Mouse (Mus musculus) WW6 (cell line): ENCODE results near the gene Pygo2.

Experiments
- DNase-seq: peaks from one replicate; pipeline ENCODE4 v3.0.0-alpha.2; 2013; ENCODE audit warnings: low read depth, low spot score

The Pygo2 gene

DNA sequence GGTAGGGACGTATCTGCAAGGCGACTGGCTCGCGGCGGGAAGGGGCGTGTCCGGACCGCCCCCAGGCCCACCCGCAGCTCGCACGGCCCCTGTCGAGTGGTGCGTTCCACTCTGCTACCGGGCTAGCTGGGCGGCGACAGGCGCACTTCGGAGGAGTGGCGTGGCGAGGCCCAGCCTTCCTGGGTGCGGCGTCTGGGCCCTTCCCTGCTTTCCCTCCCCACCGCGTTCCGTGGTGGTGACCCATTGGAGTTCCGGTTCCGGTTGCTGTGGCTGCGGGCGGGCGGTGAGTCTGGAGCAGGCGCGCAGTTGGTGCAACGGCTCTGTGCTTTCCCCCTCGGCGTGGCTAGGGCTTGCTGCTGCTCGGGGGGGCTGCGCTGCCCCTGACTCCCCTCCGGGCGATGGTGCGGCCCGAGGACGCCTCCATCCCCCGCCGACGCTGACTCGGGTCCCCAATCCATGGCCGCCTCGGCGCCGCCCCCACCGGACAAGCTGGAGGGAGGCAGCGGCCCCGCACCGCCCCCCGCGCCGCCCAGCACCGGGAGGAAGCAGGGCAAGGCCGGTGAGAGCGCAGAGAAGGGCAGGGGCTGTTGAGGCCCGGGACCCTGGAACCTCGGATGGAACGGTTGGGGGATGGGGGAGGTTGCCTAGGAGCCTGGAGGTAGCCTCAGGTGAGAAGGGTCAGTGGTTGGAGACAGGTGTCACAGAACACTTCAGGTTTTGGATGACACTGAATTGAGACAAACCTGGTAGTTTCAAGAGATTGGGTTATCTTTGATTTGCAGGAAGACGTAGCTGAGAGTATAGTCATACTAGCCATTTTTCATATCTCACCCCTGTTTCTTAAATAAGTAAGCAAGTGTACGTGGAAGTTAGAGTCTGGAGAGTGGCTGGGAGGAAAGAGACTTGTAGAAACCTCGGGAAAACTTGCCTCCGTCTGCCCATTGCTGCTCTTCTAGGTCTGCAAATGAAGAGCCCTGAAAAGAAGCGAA is at the start of gene Pygo2:
TSS of gene Pygo2 (plus strand) at position 44 of the 989 bp plus-strand sequence.
- peak; percentile 92 for DNase-seq

DNA sequence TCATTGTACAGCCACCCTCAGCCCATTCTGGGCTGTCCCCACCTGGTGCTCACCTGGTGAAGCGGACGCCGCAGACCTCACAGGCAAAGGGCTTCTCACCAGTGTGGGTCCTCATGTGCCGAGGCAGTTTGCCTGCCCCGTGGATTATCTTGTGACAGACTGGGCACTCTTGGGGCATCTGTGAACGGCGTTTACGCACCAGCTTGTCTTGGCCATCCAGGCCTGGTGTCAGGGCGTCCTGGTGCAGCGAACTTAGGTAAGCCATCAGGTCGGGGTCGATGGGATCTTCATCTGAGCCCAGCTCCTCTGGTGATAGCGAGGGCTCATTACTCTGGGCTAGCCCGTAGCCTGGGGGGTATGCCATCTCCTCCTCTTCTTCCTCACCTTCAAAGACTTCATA is 49.7 kb upstream of the Pygo2 start:
- no peak for DNase-seq

DNA sequence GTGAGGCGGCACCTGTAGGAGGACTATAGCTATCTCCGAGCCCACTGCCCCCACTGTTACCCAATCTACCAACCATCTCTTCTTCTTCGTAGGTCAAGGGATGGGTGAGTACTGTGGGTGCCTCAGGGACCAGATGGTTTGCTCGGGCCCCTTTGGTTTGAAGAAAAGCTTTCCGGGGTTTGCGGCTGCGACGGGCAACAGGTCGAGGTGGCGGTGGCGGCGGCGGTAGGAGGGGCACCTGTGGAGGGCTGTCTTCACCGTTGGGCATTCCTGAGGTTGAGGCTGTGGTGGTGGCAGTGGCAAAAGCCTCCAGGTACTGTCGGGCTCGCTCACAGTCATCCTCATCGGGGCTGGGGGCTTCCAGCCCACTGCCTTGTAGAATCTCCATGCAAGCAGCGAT is 49.3 kb upstream of the Pygo2 start:
- no peak for DNase-seq

DNA sequence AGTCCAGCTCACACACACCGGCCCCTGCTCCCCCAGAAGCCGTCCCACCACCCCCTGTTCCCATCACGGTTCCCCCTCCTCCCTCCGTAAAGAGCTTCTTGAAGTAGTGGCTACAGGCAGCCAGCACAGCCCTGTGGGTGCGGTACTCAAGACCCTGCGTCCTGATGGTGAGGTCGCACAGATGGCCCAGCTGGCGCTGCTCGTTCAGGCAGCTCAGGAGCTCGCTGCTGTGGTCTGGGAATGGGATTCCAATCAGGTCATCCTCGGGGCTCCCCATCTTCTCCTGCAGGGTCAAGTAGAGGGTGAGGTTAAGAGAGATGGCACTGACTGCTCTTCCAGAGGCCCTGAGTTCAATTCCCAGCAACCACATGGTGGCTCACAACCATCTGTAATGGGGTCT is 48.8 kb upstream of the Pygo2 start:
- no peak for DNase-seq

DNA sequence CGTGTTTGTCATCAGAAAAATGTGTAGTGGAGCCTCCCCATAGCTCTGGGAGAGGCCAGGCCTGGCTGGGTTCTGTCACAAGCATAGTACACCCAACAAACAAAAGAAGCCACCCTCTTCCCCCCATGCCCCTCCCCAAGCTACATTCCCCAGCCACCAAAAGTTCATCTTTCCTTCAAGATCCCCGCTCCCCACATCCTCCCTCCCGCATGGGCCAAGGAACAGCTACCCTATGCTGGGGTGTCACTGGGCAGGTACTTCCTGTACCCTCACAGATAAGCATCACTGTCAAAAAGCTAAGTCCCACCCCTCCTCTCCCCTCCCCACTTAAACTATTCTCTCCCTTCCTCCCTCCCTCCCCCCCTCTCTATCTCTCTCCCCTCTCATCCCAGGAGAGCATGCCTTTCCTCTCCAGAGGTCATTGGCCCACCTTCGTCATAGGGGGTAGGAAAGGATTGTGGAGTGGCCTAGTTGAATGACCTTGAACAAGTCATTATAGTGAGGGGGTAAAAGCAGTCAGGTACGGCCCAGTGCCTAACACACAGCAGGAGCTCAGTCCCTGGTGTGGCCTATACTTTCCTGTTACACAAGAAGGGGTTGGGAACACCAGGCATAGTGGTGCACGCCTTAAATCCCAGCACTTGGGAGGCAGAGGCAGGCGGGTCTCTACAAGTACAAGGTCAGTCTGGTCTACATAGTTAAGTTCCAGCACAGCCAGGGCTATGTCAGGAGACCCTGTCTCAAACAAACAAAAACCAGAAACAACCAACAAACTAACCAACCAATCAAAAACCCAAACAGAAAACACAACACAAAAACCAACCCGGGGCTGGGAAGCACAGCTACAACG is 47.8 kb upstream of the Pygo2 start:
- DNase-seq: no peak

DNA sequence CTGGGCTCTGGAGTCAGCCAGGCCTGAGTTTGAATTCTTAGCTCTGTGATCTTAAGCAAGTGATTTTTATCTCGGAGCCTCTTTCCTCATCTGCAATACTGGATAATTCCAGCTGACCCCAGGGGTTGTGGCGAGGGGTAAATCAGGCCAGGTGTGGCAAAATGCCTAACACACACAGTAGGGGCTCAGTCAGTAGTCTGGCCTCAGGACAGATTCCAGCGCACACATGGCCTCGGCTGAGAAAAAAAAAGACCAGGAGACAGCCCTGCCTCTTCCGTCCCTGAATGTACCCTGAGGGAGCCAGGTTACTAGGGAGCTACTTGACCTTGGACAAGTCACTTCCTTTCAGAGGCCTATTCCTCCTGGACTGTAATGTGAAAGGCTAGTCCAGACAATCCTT is 47.1 kb upstream of the Pygo2 start:
- no peak for DNase-seq

DNA sequence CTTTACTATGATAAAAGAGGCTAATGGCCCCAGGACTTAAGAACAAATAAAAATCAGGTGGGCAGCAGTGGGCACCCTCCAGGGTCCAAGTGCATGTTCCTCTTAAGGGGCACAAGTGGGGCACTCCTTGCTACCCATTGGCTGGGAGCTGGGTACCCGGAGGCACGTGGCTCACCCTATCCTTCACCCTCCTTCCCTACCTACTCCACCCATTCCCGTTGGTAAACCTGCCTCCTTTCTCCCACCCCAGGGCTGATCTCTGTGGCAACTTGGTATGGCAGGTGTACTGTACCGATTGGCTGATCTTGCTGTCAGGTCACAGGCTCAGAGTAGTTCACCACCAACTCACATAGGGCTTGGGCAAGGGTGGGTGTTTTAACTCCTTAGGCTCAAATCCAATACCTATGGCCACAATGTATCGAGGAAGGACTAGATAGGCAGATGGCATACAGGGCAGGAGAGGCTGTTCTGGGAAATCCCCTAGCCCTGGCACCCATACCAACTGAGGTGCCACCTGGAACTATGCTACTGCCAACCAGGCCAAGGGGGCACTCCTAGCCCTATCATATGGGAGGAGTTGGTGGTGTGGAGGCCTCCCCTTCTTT is 46.3 kb upstream of the Pygo2 start:
- no peak for DNase-seq

DNA sequence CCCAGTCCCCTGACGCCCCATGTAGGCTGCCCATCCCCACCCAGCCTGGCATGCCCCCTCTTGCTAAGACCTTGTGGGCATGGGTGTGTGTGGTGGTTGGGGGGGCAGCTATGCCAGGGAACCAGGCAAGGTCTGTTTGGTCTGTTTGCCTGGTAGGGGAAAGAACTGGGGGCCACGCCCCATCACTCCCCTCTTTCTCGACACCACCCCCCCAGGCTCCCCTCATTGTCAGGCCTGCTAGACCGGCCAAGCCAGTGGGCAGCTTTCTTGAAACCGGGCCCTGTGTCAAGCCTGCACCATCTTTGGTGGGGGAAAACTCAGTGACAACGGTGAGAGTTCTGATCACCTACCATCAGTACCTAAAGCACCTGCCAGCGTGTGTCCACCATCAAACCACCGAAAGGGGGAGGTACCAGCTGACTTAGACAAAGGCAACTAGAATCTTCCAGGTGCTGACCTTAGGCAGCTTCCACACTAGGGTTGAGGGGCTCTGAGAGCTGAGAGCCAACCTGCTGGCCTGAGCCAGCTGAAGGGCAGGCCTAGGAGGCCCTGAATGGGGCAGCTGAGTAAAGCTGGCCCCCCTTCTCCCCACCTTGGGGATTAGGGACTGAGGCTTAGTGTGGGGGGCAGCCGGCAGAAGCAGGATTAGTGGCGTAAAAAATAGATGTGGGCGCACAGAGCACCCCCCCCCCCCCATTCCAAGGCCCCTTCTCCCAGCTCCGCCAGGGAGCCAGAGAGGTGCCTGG is 45.5 kb upstream of the Pygo2 start:
- DNase-seq: no peak

DNA sequence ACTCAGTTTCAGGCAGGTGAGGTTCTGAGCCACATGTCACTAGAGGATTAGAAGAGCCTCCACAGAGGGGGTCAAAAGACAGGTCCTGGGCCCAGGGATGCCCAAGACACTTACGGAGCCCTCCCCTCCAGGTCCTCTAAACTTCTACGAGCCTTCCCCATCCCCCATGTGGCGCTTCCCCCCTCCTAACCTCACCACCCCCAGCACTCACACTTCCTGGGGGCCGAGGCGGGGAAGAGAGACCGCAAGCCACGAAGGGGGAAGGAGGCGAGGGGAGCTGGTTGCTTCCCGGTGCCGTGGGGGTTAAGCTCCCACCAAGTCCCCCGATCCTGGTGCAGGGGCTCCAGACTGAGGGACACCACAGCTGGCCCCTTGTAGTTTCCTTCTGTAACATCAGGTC is 44.6 kb upstream of the Pygo2 start:
- DNase-seq: no peak

DNA sequence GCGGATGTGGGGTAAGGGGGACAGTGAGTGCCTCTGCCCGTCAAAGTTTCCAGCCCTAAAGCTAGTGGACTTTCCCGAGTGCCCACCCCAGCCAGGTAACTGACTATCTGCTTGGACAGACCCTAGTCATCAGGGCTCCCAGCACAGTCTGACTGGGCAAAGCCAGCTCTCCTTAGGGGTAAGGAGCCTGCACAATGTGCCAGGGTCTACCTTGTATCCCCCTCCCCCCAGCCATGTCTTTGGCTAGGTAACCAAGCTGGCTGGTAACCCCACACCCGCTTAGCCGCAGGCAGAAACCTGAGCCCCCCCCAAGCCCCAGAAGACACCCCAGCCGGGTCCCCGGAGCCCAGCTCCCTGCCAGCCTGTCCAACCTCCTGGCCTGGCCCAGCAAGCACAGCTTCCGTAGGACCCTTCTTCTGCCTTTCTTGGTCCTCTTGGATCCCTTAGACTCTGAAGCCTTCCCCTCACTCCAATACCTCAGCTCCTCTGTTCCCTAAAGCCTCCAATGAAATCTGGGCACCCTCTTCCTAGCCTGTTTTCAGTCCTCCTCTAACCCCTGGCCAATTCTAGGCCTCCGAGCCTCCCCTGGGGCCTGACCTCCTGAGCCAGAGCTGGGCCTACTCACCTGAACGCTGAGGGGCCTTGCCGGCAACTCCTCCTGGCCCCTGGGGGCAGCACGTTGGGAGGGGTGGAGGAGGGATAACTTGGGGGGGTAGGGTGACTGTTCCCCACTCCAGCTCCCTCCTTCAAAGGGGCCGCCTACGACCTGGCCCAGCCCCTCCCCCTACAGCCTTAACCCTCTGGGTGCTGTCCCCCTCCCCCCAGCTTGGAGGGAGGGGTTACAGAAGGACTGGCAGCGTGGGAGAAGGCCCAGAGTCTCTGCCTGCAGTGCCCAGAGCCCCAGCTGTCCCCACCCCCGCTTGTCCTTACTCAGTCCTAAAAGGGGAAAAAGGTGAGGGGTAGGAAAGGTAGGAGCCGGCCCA is 43.3 kb upstream of the Pygo2 start:
- no peak for DNase-seq

DNA sequence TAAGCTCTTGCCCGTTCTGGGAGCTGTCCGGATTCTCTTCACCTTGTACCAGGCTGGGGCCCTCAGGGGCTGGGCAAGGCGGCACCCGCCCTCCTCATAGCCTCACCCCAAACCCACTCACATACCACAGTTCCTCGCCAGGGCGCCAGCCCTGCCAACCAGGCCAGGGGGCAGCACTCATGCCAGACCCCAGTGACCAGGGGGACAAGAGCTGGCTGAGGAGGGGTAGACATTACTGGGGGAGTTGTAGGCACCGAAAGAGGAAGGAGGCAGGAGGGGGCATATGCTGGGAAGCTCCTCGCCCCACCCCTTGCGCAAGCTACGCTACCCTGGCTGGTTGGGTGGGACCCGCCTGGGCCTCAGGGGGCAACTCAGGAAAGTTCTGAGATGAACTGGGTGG is 42.4 kb upstream of the Pygo2 start:
- DNase-seq: no peak

DNA sequence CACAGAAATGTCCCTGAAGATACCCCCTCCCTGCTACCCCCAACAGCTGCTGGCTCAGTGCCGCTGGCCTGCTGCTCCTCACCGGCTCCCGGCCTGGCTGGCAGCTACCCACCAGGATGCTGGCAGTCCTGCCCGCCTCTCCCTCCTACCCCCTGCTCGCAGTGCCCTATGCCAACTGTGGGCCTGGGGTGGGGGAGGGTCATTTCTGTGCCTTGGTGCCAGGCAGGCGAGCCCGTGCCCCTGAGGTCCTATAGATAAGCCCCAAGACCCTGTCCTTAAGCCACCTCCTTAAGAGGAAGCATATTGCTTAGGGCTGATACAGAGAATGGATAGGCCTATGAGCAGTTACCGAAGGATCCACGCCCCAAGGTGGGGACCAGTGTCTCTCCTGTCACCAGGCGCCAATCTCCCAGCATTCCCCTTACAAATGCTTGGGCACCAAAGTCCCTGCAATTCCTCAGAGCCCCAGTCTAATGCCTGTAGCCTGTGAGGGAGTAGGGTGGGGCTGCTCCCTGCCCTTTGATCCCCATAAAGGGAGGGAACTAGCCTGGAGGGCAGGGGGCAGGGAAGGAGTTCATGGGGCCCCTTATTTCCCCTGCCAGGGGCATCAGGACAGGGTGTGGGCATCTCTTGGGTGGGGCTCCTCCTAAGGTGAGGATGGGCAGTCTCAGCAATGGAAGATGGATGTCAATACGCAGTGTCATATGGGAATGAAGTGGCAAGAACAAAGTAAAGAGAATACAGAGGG is 41.7 kb upstream of the Pygo2 start:
- DNase-seq: no peak

DNA sequence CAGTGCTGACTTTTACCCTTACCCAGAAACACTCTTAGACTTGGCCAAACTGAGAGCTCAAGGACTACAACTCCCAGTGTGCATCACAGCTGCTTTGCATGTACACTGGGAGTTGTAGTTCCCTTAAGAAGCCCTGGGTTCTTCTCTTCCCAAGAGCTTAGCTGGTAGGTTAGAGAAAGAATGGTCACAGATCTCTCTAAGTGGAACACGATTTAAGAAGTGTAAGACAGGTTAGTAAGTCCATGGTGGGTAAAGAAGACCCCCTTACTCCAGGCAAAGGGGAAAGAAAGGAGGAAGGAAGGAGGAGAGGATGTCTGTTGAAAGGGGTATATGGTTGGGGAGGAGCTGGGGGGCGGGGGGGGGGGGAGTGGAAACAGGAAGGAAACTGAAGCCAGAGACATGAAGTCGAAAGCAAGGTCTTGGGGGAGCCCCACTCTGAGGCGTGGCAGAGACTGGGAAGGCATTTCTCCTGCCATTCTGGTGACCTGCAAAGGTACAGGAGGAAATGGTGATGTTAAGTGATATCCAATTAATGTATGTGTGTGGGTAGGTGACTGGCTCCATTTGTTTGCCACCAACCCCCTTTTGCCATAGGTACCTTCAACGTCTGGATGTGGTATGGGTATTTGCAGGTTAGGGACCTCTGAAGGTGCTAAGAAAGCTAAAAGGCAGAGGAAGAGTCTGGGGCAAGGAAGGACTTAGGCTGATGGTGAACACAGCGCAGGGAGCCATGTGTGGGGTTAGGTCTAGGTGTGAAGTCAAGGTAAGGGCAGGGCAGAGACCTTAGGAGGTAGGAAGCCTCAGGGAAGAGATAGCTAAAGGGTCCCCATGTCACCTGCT is 40.9 kb upstream of the Pygo2 start:
- DNase-seq: no peak

DNA sequence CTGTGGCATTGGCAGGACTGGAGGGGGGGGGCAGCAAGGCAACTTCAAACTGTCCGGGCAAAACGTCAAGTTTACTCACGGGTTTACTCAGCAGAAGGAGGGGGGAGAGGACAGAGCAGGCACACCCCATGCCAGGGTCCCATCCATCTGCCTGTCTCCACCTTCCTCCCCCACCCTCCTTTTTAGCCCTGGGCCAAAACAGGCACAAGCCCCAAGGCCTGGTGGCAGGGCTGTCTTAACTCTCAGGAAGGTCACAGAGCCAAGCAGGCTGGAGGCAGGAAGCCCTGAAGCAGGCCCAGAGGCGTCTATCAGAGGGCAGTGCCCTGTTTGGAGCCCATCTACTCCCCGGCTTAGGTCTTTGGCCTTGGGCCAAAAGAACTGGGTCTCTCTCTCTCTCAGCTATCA is 39.9 kb upstream of the Pygo2 start:
- no peak for DNase-seq

DNA sequence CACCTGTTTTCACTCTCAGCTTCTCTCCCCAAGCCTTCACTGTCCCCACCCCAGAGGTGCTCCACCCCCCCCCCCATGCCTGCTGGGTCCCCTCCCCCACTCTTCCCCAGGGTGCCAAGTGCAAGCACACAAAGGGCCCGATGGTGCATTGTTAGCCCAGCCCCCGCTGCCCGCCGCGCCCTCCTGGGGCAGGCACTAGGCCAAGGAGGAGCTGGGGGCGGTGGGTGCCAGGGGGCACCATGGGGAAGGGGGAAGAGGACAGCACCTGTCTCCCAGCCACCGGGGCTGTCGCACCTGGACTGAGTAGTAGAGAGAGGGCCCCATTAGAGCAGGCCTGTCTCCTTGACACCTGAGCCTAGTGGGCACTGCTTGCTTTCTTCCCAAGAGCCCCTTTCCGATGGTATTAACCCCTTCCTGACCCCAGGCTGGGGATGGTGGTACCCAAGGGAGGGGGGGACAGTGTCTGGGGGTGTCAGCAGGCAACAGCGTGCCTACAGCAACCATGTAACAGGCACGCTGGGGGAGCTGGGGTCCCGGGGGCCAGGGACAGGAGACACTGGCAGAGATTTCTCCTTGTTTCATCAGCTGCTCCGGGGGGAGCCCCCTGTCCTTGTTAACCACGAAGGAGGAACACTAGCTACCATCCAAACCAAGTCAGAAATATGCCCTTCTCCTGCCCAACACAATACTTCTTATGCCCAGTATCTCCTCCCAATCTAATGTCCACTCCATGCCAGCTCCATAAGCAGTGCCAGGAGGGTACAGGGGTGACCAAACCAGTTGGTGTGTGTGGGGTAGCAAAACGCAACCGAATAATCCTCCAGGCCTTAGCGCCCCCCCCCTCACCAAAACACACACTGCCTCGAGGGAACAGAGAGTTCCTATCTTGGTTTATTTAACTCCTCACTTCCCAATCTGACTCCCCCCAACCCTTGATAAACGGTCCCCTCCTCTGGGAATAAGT is 39.0 kb upstream of the Pygo2 start:
- no peak for DNase-seq

DNA sequence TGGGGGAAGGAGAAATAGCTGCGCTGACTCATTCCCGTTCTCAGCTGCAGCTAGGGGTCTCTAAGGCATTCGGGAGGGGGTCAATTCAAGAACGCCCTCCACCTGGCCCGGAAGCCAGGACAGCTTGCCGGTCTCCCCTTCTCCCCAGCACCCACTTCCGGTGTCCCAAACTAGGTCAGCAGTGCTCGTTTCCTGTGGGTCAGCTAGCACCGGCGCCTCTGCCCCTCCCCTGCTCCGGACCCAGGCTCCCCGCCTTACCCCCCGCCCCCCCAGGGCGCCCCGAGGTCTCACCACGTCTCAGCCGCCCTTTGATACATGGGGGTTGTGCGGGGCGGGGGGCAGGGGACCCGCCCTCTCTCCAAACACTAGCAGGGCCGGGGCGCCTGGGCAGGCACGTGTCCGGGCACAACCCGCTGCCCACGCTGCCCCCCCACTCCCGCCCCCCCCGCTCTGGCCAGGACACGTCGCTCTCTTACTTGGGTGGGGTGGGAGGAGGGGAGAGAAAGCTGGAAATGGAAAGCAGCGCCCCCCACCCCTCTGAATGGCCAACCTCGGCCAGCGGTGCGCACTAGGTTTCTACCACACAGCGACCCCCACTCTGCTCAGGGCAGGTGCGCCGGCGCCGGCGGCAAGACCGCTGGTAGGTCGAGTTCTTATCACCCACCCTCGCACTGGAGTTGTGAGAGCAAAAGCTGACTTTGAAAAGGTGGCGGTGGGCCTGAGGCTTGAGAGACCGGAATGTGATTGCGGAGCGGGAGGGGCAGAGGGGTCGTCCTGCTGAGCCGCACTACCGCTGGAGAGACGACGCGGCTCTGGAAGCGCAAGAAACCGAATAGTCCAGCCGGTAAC is 38.1 kb upstream of the Pygo2 start:
- no peak for DNase-seq
